Mouse (Mus musculus) adrenal gland, postnatal 25 days (tissue): ENCODE data around the gene Hist1h3f. TPM values are rescaled to one million over a fixed set of nuclear protein-coding genes. Genes with fewer than 3 reads are reported as not detected.
"Not testable (repeated sequence)": the region's sequence is repeated elsewhere in the genome, so short reads cannot be mapped to it uniquely, and the experiment has no call there.

Experiments used
- DNase-seq: peaks from one replicate; pipeline ENCODE4 v3.0.0; 2021; ENCODE audit warnings: mixed read lengths
- microRNA-seq, 2 experiments: library from miRNA; unstranded; fragments of <30 nt; microRNA quantifications; one replicate each; pipeline ENCODE4 v1.2.0; 2021
- total RNA-seq: library from RNA; stranded (reverse); gene quantifications from 2 replicates; pipeline ENCODE4 v1.2.3, GENCODE M21; 2021

Hist1h3f gene
- total RNA-seq, 1 experiment from 2014 or later: 33.9 TPM

DNA sequence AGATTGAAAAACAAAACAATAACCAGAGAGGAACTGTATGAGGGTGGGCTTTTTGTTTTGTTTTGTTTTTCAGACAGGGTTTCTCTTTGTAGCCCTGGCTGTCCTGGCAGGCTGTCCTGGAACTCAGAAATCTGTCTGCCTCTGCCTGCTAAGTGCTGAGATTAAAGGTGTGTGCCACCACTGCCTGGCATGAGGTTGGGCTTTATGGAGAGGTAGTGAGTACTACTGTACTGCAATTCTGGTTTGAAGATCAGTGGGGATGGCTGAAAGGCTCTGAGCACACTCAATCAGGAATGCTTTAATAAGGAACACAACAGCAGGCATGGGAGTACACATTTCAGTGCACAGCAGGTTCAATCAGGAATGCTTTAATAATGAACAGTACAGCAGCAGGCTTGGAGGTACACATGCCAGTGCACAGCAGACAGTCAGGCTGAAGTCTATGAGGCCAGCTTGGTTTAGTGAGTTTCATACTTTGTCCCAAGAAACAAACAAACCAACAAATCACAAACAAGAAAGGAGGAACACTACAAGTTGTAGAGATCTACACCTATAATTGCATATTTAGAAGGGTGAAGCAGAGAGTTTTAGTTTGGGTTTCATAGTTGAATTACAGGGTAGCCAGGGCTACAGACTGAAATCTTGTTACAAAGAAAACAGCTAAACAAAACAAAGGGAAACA lies 39.7 kb downstream of the Hist1h3f start:
- no peak for DNase-seq

- no peak for DNase-seq
These were observed 40.5 kb downstream of the Hist1h3f start for GRCm38 (mm10) chr13:23584331-23584730.

DNA sequence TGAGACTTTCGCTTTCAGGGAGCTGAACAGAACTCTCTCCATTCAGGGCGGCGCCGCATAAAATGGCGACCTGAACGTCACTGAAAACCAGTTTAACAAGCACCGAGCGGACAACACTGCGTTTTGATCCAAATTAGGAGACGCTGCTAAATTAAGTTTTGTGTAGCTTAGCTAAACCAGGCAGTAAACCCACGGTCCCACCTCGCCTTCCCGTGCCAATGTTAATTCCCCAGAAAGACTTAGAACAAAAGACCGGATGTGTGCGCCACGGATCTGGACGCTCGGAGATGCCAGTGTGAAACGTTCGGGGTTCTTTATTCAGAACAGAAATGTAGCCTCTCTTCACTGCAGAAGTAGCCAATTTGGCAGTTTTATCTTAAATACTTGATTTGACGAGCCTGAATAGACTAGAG lies 41.2 kb downstream of the Hist1h3f start:
- peak; percentile 64 for DNase-seq

DNA sequence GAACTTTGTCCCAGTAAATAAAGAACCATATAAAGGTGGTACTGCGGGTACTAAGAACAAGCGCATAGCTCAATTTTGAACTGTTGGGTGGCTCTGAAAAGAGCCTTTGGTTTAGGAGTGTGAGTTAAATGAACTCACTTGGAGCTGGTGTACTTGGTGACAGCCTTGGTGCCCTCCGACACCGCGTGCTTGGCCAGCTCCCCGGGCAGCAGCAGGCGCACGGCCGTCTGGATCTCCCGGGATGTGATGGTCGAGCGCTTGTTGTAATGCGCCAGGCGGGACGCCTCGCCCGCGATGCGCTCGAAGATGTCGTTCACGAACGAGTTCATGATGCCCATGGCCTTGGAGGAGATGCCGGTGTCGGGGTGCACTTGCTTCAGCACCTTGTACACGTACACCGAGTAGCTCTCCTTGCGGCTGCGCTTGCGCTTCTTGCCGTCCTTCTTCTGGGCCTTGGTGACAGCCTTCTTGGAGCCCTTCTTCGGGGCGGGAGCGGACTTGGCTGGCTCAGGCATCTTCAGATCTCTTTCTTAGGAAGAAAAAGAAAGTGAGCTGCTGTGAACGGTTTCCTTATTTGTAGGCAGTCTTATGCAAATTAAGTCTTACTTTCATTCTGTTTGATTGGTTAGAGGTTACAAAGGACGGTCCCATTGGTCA lies 41.7 kb downstream of the Hist1h3f start:
- peak; percentile 43 for DNase-seq

DNA sequence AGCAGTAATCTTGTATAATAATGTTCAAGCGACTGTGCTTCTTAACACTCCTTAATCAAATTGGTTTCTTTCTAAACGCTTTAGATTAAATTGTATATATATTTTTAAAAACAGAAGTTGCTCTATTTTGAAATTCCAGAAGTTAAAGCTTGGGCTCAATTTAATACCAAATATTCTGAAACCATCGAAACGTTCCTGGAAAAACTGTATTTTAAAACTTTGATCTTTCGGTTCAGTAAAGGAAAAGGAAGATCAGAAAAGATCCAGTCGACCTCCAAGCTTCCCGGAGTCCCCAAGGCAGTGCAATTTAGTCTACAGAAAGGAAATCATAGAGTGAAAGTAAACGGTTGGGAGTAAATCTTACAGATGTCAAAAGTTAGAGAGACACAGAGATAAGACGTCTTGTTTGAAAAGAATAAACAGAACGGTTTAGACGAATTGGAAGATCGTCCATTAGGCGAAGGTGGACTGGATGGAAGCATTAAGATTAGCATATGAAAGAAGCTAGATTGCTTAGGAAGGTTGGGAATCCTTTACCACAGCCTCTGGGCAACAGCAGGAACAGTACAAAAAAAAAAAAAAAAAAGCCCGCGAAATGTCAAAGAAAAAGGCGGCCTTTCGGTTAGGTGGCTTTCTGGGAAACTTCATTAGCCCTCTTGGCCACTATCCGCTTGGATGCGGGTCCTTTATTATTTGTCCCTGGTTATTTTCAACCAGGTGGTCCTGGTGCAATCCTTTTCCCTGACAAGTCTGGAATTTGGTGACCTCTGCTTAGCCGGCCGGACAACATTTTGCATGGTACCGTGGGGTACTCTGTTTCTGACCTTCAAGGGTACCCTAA lies 42.5 kb downstream of the Hist1h3f start:
- DNase-seq: no peak

DNA sequence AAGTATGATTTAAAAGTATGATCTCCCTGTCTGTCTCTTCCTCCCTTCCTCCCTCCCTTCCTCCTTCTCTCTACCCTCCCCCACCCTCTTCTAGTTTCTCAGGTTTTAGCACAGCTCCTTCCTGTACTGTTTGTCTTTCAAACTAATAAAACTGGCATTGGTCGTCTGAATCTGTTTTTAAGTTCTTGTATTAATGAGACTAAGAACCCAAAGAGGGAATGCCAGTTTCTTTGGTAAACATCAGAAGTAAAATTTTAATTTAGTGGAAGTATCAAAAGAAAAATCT lies 43.0 kb downstream of the Hist1h3f start:
- no peak for DNase-seq

DNA sequence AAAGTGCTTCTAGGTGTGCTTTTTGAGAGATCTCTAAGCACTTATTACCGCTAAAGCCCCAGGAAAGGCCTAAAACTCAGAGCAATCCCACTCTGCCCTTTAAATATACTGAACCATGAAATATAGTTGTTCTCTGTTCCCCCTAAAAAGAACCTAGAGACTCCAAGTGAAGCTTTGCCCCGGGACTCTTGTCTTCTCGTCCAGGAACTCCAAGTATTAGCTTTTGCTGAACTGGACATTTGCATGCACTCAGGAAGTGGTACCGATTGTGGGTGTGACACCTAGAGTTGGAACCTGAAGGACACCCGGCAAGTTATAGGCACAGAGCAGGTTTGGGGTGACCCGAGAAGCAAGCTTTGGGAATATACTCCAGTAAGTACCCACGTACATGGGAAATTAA lies 47.4 kb downstream of the Hist1h3f start:
- DNase-seq: no peak

DNA sequence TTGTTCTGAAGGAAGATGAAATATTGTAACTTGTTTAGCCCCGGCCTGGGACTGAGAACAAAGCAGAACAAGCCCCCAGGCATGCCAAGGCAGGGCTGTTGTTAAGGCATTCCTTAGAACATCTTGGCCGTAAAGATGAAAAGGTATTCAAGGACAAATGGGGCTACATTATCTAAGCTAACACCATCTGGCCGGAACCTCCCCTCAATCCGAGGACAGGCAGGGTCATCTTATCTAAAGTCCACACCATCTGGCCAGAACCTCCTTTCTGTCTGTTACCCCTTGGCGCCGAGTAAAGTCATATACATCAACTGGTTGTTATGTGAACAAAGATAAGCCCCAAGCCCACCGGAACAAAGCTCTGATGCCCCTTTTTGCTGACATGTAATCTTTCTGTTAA lies 48.0 kb downstream of the Hist1h3f start:
- DNase-seq: not testable (repeated sequence)

GRCm38 (mm10) chr13:23592614-23593013 lies 48.8 kb downstream of the Hist1h3f start:
- DNase-seq: no peak

- no peak for DNase-seq
These were observed 49.4 kb downstream of the Hist1h3f start for GRCm38 (mm10) chr13:23593051-23593770.

Small RNA genes lying within 50 kb of the gene (microRNA-seq; reads per million reads assigned to microRNA genes)
- 0 reads per million in 2 experiments for gene Gm44297
- 0 reads per million in 2 experiments for gene Gm44359
- 0 reads per million in 2 experiments for gene Gm44394
- 0.36 to 1.0 reads per million in 2 experiments for gene n-TStga1

Other genes with a start within 250 kb of the Hist1h3f start
- gene Zfp322a, start 174.8 kb upstream of the Hist1h3f start, total RNA-seq: 19.7 and 30.1 TPM in 2 replicates
- gene Abt1, start 120.2 kb upstream of the Hist1h3f start, total RNA-seq: 6.4 and 6.9 TPM in 2 replicates
- not detected in 2 replicates for gene Btn1a1, start 78.2 kb upstream of the Hist1h3f start, total RNA-seq
- not detected in 2 replicates for gene Btn2a2, start 55.2 kb upstream of the Hist1h3f start, total RNA-seq
- 474 and 516 TPM in 2 replicates for gene Hist1h4h, start 13.0 kb upstream of the Hist1h3f start, total RNA-seq
- 63.3 and 106 TPM in 2 replicates for gene Hist1h2af, start 10.1 kb upstream of the Hist1h3f start, total RNA-seq
- 24.0 and 39.4 TPM in 2 replicates for gene Hist1h3g, start 8.6 kb upstream of the Hist1h3f start, total RNA-seq
- 6.6 and 6.8 TPM in 2 replicates for gene Hist1h2bh, start 660 bp upstream of the Hist1h3f start, total RNA-seq
- gene Hist1h4f, start 7.6 kb downstream of the Hist1h3f start, total RNA-seq: 127 and 189 TPM in 2 replicates
- 9.5 TPM in 2 replicates for gene Hist1h1d, start 9.2 kb downstream of the Hist1h3f start, total RNA-seq
- gene Hist1h3e, start 18.3 kb downstream of the Hist1h3f start, total RNA-seq: 66.8 and 86.4 TPM in 2 replicates
- gene Hist1h2ae, start 27.2 kb downstream of the Hist1h3f start, total RNA-seq: 14.5 and 15.5 TPM in 2 replicates
- 106 and 130 TPM in 2 replicates for gene Hist1h2bg, start 27.3 kb downstream of the Hist1h3f start, total RNA-seq
- 61.2 and 62.9 TPM in 2 replicates for gene Hist1h2bf, start 30.1 kb downstream of the Hist1h3f start, total RNA-seq
- 2.3 and 9.6 TPM in 2 replicates for gene Hist1h2ad, start 30.3 kb downstream of the Hist1h3f start, total RNA-seq
- gene Hist1h3d, start 31.7 kb downstream of the Hist1h3f start, total RNA-seq: 12.9 and 16.6 TPM in 2 replicates
- 174 and 185 TPM in 2 replicates for gene Hist1h4d, start 37.5 kb downstream of the Hist1h3f start, total RNA-seq
- 18.6 and 18.8 TPM in 2 replicates for gene Hist1h2be, start 77.1 kb downstream of the Hist1h3f start, total RNA-seq
- 102 and 118 TPM in 2 replicates for gene Hist1h1e, start 78.5 kb downstream of the Hist1h3f start, total RNA-seq
- gene Hist1h2ac, start 139.9 kb downstream of the Hist1h3f start, total RNA-seq: 3.5 and 4.3 TPM in 2 replicates
- gene Hist1h2bc, start 140.1 kb downstream of the Hist1h3f start, total RNA-seq: 193 and 227 TPM in 2 replicates
- not detected in 2 replicates for gene Hist1h1t, start 151.8 kb downstream of the Hist1h3f start, total RNA-seq
- 97.6 and 116 TPM in 2 replicates for gene Hist1h4c, start 154.4 kb downstream of the Hist1h3f start, total RNA-seq
- gene Hfe, start 166.8 kb downstream of the Hist1h3f start, total RNA-seq: 37.3 and 49.1 TPM in 2 replicates
- gene Hist1h1c, start 194.8 kb downstream of the Hist1h3f start, total RNA-seq: 248 and 316 TPM in 2 replicates
- gene Hist1h3c, start 201.6 kb downstream of the Hist1h3f start, total RNA-seq: 33.0 and 40.6 TPM in 2 replicates
- 56.1 and 68.8 TPM in 2 replicates for gene Hist1h2bb, start 202.7 kb downstream of the Hist1h3f start, total RNA-seq
- 76.6 and 90.4 TPM in 2 replicates for gene Hist1h2ab, start 207.1 kb downstream of the Hist1h3f start, total RNA-seq
- gene Hist1h3b, start 208.2 kb downstream of the Hist1h3f start, total RNA-seq: 94.0 and 112 TPM in 2 replicates
- gene Hist1h4b, start 213.0 kb downstream of the Hist1h3f start, total RNA-seq: 127 and 163 TPM in 2 replicates
- 73.8 and 80.4 TPM in 2 replicates for gene Hist1h4a, start 217.2 kb downstream of the Hist1h3f start, total RNA-seq
- 78.8 and 80.4 TPM in 2 replicates for gene Hist1h3a, start 218.3 kb downstream of the Hist1h3f start, total RNA-seq
- gene Hist1h1a, start 219.6 kb downstream of the Hist1h3f start, total RNA-seq: 76.4 and 84.2 TPM in 2 replicates
- 0.33 TPM in 1 of 2 replicates, not detected in the other for gene Trim38, start 225.9 kb downstream of the Hist1h3f start, total RNA-seq